Mouse (Mus musculus): ENCODE data around the gene Fance. TPM values are rescaled to one million over a fixed set of nuclear protein-coding genes. Genes with fewer than 3 reads are reported as not detected.

Gene Fance
- polyA plus RNA-seq, 1 experiment from 2014 or later = 22.7 TPM

- Histone ChIP-seq H3K27ac (0 out of 2 replicates have a peak overlapping the region, but pooled peaks have one; percentile 3), H3K9me3 (no peaks in the 10 kb centered on the region), H3K36me3 (no peaks in the 10 kb centered on the region), H3K4me1 (replicated peaks) (peaks cover 59% of the 10 kb centered on the region), H3K4me3 (replicated peaks) (no peak overlapping the region), H3K27me3 (replicated peaks) (no peaks in the 10 kb centered on the region), H3K9ac (no peak overlapping the region), H3K4me2 (replicated peaks) (no peak overlapping the region)
- no peak for ATAC-seq
- WGBS = 77% methylated on average over 7 of the region's 7 CpGs
Measured at GRCm38 (mm10) chr17:28280423-28280800, 32.9 kb upstream of the Fance start.

- H3K4me2 ChIP-seq (replicated peaks) = no peak overlapping the region
- H3K9me3 ChIP-seq = no peaks in the 10 kb centered on the region
- no peak overlapping the region for H3K27ac ChIP-seq
- 23% methylated on average over 5 of the region's 5 CpGs for WGBS
- H3K4me1 ChIP-seq (replicated peaks) = peaks cover 64% of the 10 kb centered on the region
- no peak overlapping the region for H3K4me3 ChIP-seq (replicated peaks)
- H3K9ac ChIP-seq = no peak overlapping the region
- ATAC-seq = peak; percentile 29
- no peaks in the 10 kb centered on the region for H3K27me3 ChIP-seq (replicated peaks)
- no peaks in the 10 kb centered on the region for H3K36me3 ChIP-seq
Measured at GRCm38 (mm10) chr17:28280831-28281377, 32.4 kb upstream of the Fance start.

- H3K9ac ChIP-seq = no peak overlapping the region
- no peak overlapping the region for H3K27ac ChIP-seq
- ATAC-seq = no peak
- no peak overlapping the region for H3K4me3 ChIP-seq (replicated peaks)
- no peak overlapping the region for H3K4me2 ChIP-seq (replicated peaks)
- no peaks in the 10 kb centered on the region for H3K9me3 ChIP-seq
- H3K27me3 ChIP-seq (replicated peaks) = no peaks in the 10 kb centered on the region
- H3K36me3 ChIP-seq = no peaks in the 10 kb centered on the region
- WGBS = 90% methylated on average over 7 of the region's 7 CpGs
- peaks cover 73% of the 10 kb centered on the region for H3K4me1 ChIP-seq (replicated peaks)
Measured at GRCm38 (mm10) chr17:28281866-28282441, 31.4 kb upstream of the Fance start.

- Histone ChIP-seq H3K4me1 (replicated peaks) (peaks cover 74% of the 10 kb centered on the region), H3K4me2 (replicated peaks) (no peak overlapping the region), H3K9ac (no peak overlapping the region), H3K27ac (no peak overlapping the region), H3K27me3 (replicated peaks) (no peaks in the 10 kb centered on the region), H3K36me3 (no peaks in the 10 kb centered on the region), H3K9me3 (no peaks in the 10 kb centered on the region), H3K4me3 (replicated peaks) (no peak overlapping the region)
- ATAC-seq = no peak
- 84% methylated on average over 10 of the region's 10 CpGs for WGBS
Measured at GRCm38 (mm10) chr17:28283199-28283598, 30.1 kb upstream of the Fance start.

DNA sequence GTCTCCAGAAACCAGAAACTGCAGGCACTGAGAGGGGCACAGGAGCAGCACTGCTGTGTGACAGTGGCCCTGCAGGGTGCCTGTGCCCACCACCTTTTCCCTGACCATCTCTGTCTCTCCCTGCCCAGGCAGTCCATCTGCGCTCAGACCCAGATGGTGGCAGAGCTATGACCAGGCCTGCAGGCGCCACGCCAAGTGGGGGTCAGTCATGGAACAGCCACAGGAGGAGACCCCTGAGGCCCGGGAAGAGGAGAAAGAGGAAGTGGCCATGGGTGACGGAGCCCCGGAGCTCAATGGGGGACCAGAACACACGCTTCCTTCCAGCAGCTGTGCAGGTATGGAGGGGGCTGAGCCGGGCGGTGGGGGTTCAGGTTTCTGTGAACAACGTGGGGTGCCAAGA lies 27.2 kb upstream of the Fance start:
- Histone ChIP-seq H3K4me3 (replicated peaks) (no peak overlapping the region), H3K27me3 (replicated peaks) (no peaks in the 10 kb centered on the region), H3K4me1 (replicated peaks) (peaks cover 53% of the 10 kb centered on the region), H3K4me2 (replicated peaks) (no peak overlapping the region), H3K9ac (no peak overlapping the region), H3K36me3 (no peaks in the 10 kb centered on the region), H3K27ac (no peak overlapping the region), H3K9me3 (no peaks in the 10 kb centered on the region)
- no peak for ATAC-seq
- 80% methylated on average over 10 of the region's 10 CpGs for WGBS

DNA sequence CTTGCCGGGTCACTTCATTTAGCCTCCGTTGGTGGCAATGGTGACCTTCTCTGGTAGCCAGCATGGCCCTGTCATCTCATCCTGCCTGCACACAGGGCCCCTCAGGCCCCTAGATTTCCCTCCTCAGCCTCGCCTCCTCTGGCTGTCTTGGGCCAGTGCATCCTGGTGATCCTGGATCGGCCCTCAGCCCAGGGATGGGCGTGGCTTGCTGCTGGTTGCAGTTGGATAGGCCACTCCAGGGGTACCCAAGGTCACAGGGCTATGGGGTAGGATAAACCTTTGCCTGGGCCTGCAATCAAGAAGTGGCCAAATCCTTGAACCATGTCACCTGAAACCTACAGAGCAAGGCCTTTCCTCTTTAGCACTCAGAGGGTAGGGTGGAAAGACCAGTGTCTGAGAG lies 26.4 kb upstream of the Fance start:
- Histone ChIP-seq H3K9me3 (no peaks in the 10 kb centered on the region), H3K4me3 (replicated peaks) (no peak overlapping the region), H3K27me3 (replicated peaks) (no peaks in the 10 kb centered on the region), H3K4me1 (replicated peaks) (peaks cover 50% of the 10 kb centered on the region), H3K36me3 (no peaks in the 10 kb centered on the region), H3K27ac (no peak overlapping the region), H3K4me2 (replicated peaks) (no peak overlapping the region), H3K9ac (no peak overlapping the region)
- WGBS = 51% methylated on average over 5 of the region's 5 CpGs
- ATAC-seq = 0 out of 2 replicates have a peak, but pooled peaks have one; percentile 3

- ATAC-seq = peak; percentile 84
- H3K9ac ChIP-seq = no peak overlapping the region
- H3K27ac ChIP-seq = 0 out of 2 replicates have a peak overlapping the region, but pooled peaks have one; percentile 17
- peaks cover 50% of the 10 kb centered on the region for H3K4me1 ChIP-seq (replicated peaks)
- no peak overlapping the region for H3K4me2 ChIP-seq (replicated peaks)
- H3K36me3 ChIP-seq = no peaks in the 10 kb centered on the region
- 39% methylated on average over 8 of the region's 8 CpGs for WGBS
- H3K27me3 ChIP-seq (replicated peaks) = no peaks in the 10 kb centered on the region
- H3K4me3 ChIP-seq (replicated peaks) = no peak overlapping the region
- no peaks in the 10 kb centered on the region for H3K9me3 ChIP-seq
Measured at GRCm38 (mm10) chr17:28287578-28287977, 25.7 kb upstream of the Fance start.

DNA sequence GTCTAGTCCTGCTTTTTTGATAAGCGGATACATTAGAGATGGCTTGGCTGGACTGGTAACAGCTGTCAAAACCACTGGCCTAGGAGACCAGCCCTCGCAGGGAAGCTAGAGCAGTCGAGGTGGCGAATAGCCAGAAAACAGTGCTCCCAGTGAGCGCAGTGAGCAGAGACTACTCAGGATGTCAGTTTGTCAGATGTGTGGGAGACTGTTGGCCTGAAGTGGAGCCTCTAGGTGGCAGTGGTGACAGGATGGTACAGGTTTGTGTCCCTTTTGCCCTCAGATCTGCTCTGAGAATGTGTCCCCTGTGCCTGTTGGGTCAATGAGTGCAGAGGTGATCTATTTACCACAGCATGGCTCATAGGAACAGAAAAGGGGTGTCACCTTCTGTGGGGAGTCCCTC lies 25.3 kb upstream of the Fance start:
- H3K4me1 ChIP-seq (replicated peaks) = peaks cover 47% of the 10 kb centered on the region
- H3K27me3 ChIP-seq (replicated peaks) = no peaks in the 10 kb centered on the region
- H3K9ac ChIP-seq = no peak overlapping the region
- H3K4me2 ChIP-seq (replicated peaks) = no peak overlapping the region
- H3K36me3 ChIP-seq = no peaks in the 10 kb centered on the region
- no peaks in the 10 kb centered on the region for H3K9me3 ChIP-seq
- H3K27ac ChIP-seq = 0 out of 2 replicates have a peak overlapping the region, but pooled peaks have one; percentile 17
- WGBS = 49% methylated on average over 5 of the region's 5 CpGs
- no peak overlapping the region for H3K4me3 ChIP-seq (replicated peaks)
- ATAC-seq = peak; percentile 46

DNA sequence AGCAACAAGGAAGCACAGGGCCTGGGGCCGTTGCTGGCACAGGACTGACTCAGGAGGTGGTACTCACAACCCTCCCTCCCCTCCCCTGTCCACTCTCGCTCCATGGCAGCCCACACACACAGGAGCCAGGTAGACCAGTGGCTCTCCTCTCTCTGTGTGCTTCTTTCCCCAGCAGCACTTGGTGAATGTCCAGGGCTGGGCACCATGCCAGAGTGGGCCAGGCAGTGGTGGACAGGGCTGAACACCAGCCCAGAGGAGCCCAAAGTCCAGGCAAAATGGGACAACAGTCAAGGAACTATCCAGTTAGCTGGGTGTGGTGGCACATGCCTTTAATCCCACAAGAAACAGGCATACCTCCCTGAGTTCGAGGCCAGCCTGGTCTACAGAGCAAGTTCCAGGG lies 23.1 kb upstream of the Fance start:
- Histone ChIP-seq H3K4me2 (replicated peaks) (no peak overlapping the region), H3K4me3 (replicated peaks) (no peak overlapping the region), H3K4me1 (replicated peaks) (peaks cover 44% of the 10 kb centered on the region), H3K27ac (no peak overlapping the region), H3K36me3 (no peaks in the 10 kb centered on the region), H3K27me3 (replicated peaks) (no peaks in the 10 kb centered on the region), H3K9me3 (no peaks in the 10 kb centered on the region), H3K9ac (no peak overlapping the region)
- ATAC-seq = no peak
- 54% methylated on average over 3 of the region's 3 CpGs for WGBS

DNA sequence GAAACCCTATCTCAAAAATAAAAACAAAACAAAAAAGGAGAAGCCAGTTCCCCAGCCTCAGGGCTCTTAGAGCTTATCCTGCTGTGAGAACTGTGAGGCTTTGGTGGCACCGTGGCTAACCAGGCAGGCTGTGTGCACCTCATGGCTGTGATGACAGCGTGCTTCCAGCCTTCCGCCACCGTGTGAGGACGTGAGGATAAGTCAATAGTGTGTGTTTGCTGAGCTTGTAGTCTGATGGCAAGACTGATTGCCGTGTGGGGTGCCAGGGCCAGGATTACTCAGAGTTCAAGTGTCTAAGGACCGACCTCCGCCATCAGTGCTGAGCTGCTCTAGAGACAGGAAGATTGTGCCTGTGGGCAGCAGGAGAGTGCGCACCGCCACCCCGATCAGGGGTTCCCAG lies 22.6 kb upstream of the Fance start:
- Histone ChIP-seq H3K9ac (no peak overlapping the region), H3K4me1 (replicated peaks) (peaks cover 43% of the 10 kb centered on the region), H3K27ac (no peak overlapping the region), H3K27me3 (replicated peaks) (no peaks in the 10 kb centered on the region), H3K4me3 (replicated peaks) (no peak overlapping the region), H3K9me3 (no peaks in the 10 kb centered on the region), H3K36me3 (no peaks in the 10 kb centered on the region), H3K4me2 (replicated peaks) (no peak overlapping the region)
- 53% methylated on average over 11 of the region's 11 CpGs for WGBS
- ATAC-seq = no peak

- H3K27ac ChIP-seq = no peak overlapping the region
- H3K9ac ChIP-seq = no peak overlapping the region
- WGBS = 74% methylated on average over 7 of the region's 7 CpGs
- peaks cover 36% of the 10 kb centered on the region for H3K4me1 ChIP-seq (replicated peaks)
- H3K9me3 ChIP-seq = no peaks in the 10 kb centered on the region
- no peak overlapping the region for H3K4me2 ChIP-seq (replicated peaks)
- no peak for ATAC-seq
- H3K36me3 ChIP-seq = no peaks in the 10 kb centered on the region
- no peaks in the 10 kb centered on the region for H3K27me3 ChIP-seq (replicated peaks)
- no peak overlapping the region for H3K4me3 ChIP-seq (replicated peaks)
Measured at GRCm38 (mm10) chr17:28291346-28291745, 22.0 kb upstream of the Fance start.

DNA sequence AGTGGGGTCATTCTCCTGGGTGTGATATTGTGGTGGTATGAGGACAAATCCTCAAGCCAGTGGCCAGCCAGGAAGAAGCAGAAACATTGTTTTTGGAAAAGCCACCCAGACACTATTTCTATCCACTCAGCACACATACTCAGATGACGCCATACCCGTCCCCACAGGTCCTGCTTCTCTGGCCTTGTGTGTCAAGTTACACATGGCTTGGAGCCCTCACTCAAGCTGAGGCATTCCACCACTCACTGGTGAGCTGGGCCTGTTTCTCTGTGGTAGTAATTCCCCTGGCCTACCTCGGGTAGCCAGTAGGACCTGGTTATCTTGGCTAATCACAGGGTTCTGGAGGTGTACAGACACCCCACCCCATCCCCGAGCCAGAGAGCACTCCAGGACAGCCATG lies 19.6 kb upstream of the Fance start:
- 73% methylated on average over 4 of the region's 4 CpGs for WGBS
- Histone ChIP-seq H3K9me3 (no peaks in the 10 kb centered on the region), H3K27ac (no peak overlapping the region), H3K4me3 (replicated peaks) (no peak overlapping the region), H3K27me3 (replicated peaks) (no peaks in the 10 kb centered on the region), H3K4me2 (replicated peaks) (no peak overlapping the region), H3K4me1 (replicated peaks) (peaks cover 19% of the 10 kb centered on the region), H3K36me3 (0 out of 2 replicates have a peak, but pooled peaks cover 1% of the 10 kb centered on the region), H3K9ac (no peak overlapping the region)
- ATAC-seq = no peak

All from intestine, embryonic 15.5 days (tissue).